Mouse (Mus musculus) intestine, postnatal 0 days (tissue): ENCODE results near the gene Dthd1. TPM values are rescaled to one million over a fixed set of nuclear protein-coding genes. Genes with fewer than 3 reads are reported as not detected.

Experiments used
- ATAC-seq: fragments of 200-750 bp; cut with Nextera tagmentation; 2 replicates; pipeline ENCODE4 v1.8.0; 2017; ENCODE audit warnings: mild to moderate bottlenecking, moderate TSS enrichment, moderate library complexity
- H3K27ac ChIP-seq: fragments of 300-500 bp; sonication (generic); 2 replicates; pipeline ENCODE4 v1.5.1; 2014; ENCODE audit warnings: mild to moderate bottlenecking, low read depth, low read length, moderate library complexity
- H3K27me3 ChIP-seq: fragments of 300-500 bp; sonication (generic); replicated peaks from 2 replicates; pipeline ENCODE4 v1.6.1; 2014; ENCODE audit warnings: low read length, mixed read lengths; ENCODE audit not compliant: control insufficient read depth, insufficient read depth
- H3K36me3 ChIP-seq: fragments of 300-500 bp; sonication (generic); 2 replicates; pipeline ENCODE4 v1.6.1; 2014; ENCODE audit warnings: mild to moderate bottlenecking, moderate library complexity; ENCODE audit not compliant: control insufficient read depth, insufficient read depth
- H3K4me1 ChIP-seq: fragments of 300-500 bp; sonication (generic); replicated peaks from 2 replicates; pipeline ENCODE4 v1.6.1; 2014; ENCODE audit warnings: antibody characterized with exemption, low read length, mixed read lengths; ENCODE audit not compliant: control insufficient read depth, insufficient read depth
- H3K4me2 ChIP-seq: fragments of 300-500 bp; sonication (generic); replicated peaks from 2 replicates; pipeline ENCODE4 v1.6.1; 2014; ENCODE audit warnings: low read depth, mild to moderate bottlenecking, moderate library complexity
- H3K4me3 ChIP-seq: fragments of 300-500 bp; sonication (generic); 2 replicates; pipeline ENCODE4 v1.5.1; 2014; ENCODE audit warnings: low read depth, low read length
- H3K9ac ChIP-seq: fragments of 300-500 bp; sonication (generic); 2 replicates; pipeline ENCODE4 v1.6.1; 2014; ENCODE audit warnings: mild to moderate bottlenecking, low read depth, low read length
- H3K9me3 ChIP-seq: fragments of 300-500 bp; sonication (generic); 2 replicates; pipeline ENCODE4 v1.6.1; 2016; ENCODE audit warnings: mixed run types; ENCODE audit not compliant: control insufficient read depth
- CTCF ChIP-seq: sonication (generic); IDR thresholded peaks from 2 replicates; pipeline ENCODE4 v1.5.1; 2016; ENCODE audit warnings: low read depth, mild to moderate bottlenecking, control low read depth, antibody characterized with exemption, moderate library complexity
- WGBS: fragments of 180-500 bp; shearing (Covaris S2); extraction: QIAGEN DNeasy Blood & Tissue Kit; methylation state at CpG from one replicate; pipeline ENCODE4 v1.1.7; 2014; 5-methylcytosine and 5-hydroxymethylcytosine counted together
- polyA plus RNA-seq: library from polyadenylated mRNA; unstranded; fragments of >200 nt; fragmentation: Nextera tagmentation; extraction: Ambion mirVana; gene quantifications from 2 replicates; pipeline ENCODE4 v1.2.1, GENCODE M21; 2015

Dthd1 gene
- polyA plus RNA-seq, 1 experiment from 2014 or later, result not detected

- TF ChIP-seq CTCF, result no peak
- Histone ChIP-seq H3K36me3 (no peaks in the 10 kb centered on the region), H3K27me3 (no peaks in the 10 kb centered on the region), H3K4me3 (no peak overlapping the region), H3K9ac (no peak overlapping the region), H3K27ac (no peak overlapping the region), H3K4me1 (no peaks in the 10 kb centered on the region), H3K4me2 (no peak overlapping the region), H3K9me3 (no peaks in the 10 kb centered on the region)
- WGBS, result 73% methylated on average over 1 of the region's 1 CpGs
- no peak for ATAC-seq
Observed at GRCm38 (mm10) chr5:62857502-62857901, 43.9 kb downstream of the Dthd1 start.

- Histone ChIP-seq H3K9me3 (no peaks in the 10 kb centered on the region), H3K4me2 (no peak overlapping the region), H3K4me3 (no peak overlapping the region), H3K27ac (no peak overlapping the region), H3K36me3 (no peaks in the 10 kb centered on the region), H3K27me3 (no peaks in the 10 kb centered on the region), H3K4me1 (no peaks in the 10 kb centered on the region), H3K9ac (no peak overlapping the region)
- 66% methylated on average over 2 of the region's 2 CpGs for WGBS
- no peak for ATAC-seq
- no peak for TF ChIP-seq CTCF
Observed at GRCm38 (mm10) chr5:62858282-62858681, 44.7 kb downstream of the Dthd1 start.

GRCm38 (mm10) chr5:62864348-62864747, 50.7 kb downstream of the Dthd1 start:
- Histone ChIP-seq H3K4me1 (no peaks in the 10 kb centered on the region), H3K9me3 (no peaks in the 10 kb centered on the region), H3K27me3 (no peaks in the 10 kb centered on the region), H3K36me3 (no peaks in the 10 kb centered on the region), H3K4me3 (no peak overlapping the region), H3K4me2 (no peak overlapping the region), H3K27ac (no peak overlapping the region), H3K9ac (no peak overlapping the region)
- 68% methylated on average over 3 of the region's 3 CpGs for WGBS
- no peak for TF ChIP-seq CTCF
- ATAC-seq, result no peak

GRCm38 (mm10) chr5:62867003-62867402, 53.4 kb downstream of the Dthd1 start:
- no peak overlapping the region for H3K4me3 ChIP-seq
- no peak overlapping the region for H3K27ac ChIP-seq
- no peaks in the 10 kb centered on the region for H3K4me1 ChIP-seq
- H3K9me3 ChIP-seq, result no peaks in the 10 kb centered on the region
- H3K9ac ChIP-seq, result no peak overlapping the region
- H3K27me3 ChIP-seq, result no peaks in the 10 kb centered on the region
- H3K36me3 ChIP-seq, result no peaks in the 10 kb centered on the region
- no peak overlapping the region for H3K4me2 ChIP-seq
- no peak for ATAC-seq
- no peak for TF ChIP-seq CTCF

- whole genome bisulfite sequencing, result 59% methylated on average over 1 of the region's 1 CpGs
- ATAC-seq, result no peak
- Histone ChIP-seq H3K9ac (no peak overlapping the region), H3K4me3 (no peak overlapping the region), H3K27me3 (no peaks in the 10 kb centered on the region), H3K4me1 (no peaks in the 10 kb centered on the region), H3K4me2 (no peak overlapping the region), H3K9me3 (no peaks in the 10 kb centered on the region), H3K27ac (no peak overlapping the region), H3K36me3 (no peaks in the 10 kb centered on the region)
- no peak for TF ChIP-seq CTCF
Observed at GRCm38 (mm10) chr5:62879530-62879929, 65.9 kb downstream of the Dthd1 start.

GRCm38 (mm10) chr5:62895326-62895725, 81.7 kb downstream of the Dthd1 start:
- no peak overlapping the region for H3K4me3 ChIP-seq
- H3K9ac ChIP-seq, result no peak overlapping the region
- peak; percentile 73 for TF ChIP-seq CTCF
- no peak overlapping the region for H3K27ac ChIP-seq
- ATAC-seq, result no peak
- H3K4me1 ChIP-seq, result no peaks in the 10 kb centered on the region
- no peaks in the 10 kb centered on the region for H3K36me3 ChIP-seq
- no peak overlapping the region for H3K4me2 ChIP-seq
- 58% methylated on average over 3 of the region's 3 CpGs for WGBS
- H3K27me3 ChIP-seq, result no peaks in the 10 kb centered on the region
- no peaks in the 10 kb centered on the region for H3K9me3 ChIP-seq

GRCm38 (mm10) chr5:62906954-62907353, 93.3 kb downstream of the Dthd1 start:
- Histone ChIP-seq H3K9me3 (no peaks in the 10 kb centered on the region), H3K9ac (no peak overlapping the region), H3K4me3 (no peak overlapping the region), H3K36me3 (no peaks in the 10 kb centered on the region), H3K4me1 (no peaks in the 10 kb centered on the region), H3K27ac (no peak overlapping the region), H3K27me3 (no peaks in the 10 kb centered on the region), H3K4me2 (no peak overlapping the region)
- no peak for ATAC-seq
- whole genome bisulfite sequencing, result 81% methylated on average over 2 of the region's 2 CpGs
- TF ChIP-seq CTCF, result 0 out of 2 replicates have a peak, but pooled peaks have one; percentile 17
